7 mouse cellular contexts compared by ENCODE assay signal in the genomic region with DNA sequence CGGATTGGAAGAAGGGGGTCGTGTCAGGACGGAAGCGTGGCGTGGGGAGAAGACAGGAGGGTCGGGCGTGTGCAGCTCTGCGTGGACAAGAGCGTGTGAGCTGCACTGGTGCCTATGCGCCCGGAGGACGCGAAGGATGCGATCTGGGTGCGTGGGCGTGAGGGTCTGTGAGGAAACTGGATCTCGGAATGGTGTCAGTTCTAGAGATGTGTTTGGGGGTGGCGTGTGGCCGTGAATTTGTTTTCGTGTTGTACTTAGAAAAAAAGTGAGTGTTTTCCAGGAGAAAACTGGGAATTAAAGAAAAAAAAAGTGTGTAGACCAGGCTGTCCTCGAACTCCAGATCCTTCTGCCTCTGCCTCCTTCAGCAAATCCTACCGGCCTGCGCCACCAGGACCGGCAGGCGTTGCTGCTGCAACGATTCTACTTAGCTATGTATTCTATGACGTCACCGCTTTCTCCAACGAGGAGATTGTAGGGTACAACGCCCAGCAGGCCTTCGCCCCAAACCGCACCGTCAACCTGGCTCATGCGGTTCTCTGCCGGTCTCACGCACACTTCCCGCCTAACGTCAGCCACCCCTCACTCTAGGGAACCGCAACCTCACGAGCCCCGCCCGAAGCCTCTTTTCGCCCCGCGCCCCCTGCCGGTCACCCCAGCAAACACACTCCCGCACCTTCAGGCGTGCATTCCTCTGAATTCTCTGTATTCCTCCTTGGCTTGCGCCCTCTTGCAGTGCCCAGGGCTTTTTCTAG. TPM values are rescaled to one million over a fixed set of nuclear protein-coding genes. Genes with fewer than 3 reads are reported as not detected.
DNase-seq lines count a peak whose midpoint lies in the region; ATAC-seq lines count a peak whose summit lies in the region.
"Not testable (repeated sequence)": the region's sequence is repeated elsewhere in the genome, so short reads cannot be mapped to it uniquely, and the experiment has no call there.

No protein-coding gene starts in this region.

- H3K27ac ChIP-seq in embryonic facial prominence, embryonic 12.5 days: peak overlapping the region; percentile 83
- H3K27ac ChIP-seq in limb, embryonic 10.5 days: peak overlapping the region; percentile 79
- peak overlapping the region; percentile 72 for H3K27ac ChIP-seq in midbrain, embryonic 12.5 days (replicated peaks)

- peak overlapping the region; percentile 51 for H3K4me2 ChIP-seq in embryonic facial prominence, embryonic 12.5 days (replicated peaks)
- H3K4me2 ChIP-seq in midbrain, embryonic 12.5 days (replicated peaks): peak overlapping the region; percentile 56

- H3K4me3 ChIP-seq in embryonic facial prominence, embryonic 12.5 days: peak overlapping the region; percentile 61
- H3K4me3 ChIP-seq in limb, embryonic 10.5 days: peak overlapping the region; percentile 61
- H3K4me3 ChIP-seq in midbrain, embryonic 12.5 days: peak overlapping the region; percentile 61

- peak overlapping the region; percentile 53 for H3K9ac ChIP-seq in embryonic facial prominence, embryonic 12.5 days
- peak overlapping the region; percentile 62 for H3K9ac ChIP-seq in midbrain, embryonic 12.5 days (replicated peaks)

- not testable (repeated sequence) for H3K9me3 ChIP-seq in embryonic facial prominence, embryonic 12.5 days; limb, embryonic 10.5 days (replicated peaks); midbrain, embryonic 12.5 days

- H3K27me3 ChIP-seq in embryonic facial prominence, embryonic 12.5 days; limb, embryonic 10.5 days (ENCODE audit: low read depth, poor library complexity, severe bottlenecking); midbrain, embryonic 12.5 days: not testable (repeated sequence)

- ATAC-seq in embryonic facial prominence, embryonic 12.5 days (ENCODE audit: insufficient number of reproducible peaks, insufficient read depth, low FRiP score, low TSS enrichment): peak; percentile 31
- peak; percentile 74 for ATAC-seq in midbrain, embryonic 12.5 days (ENCODE audit: low FRiP score, low read depth)

- H3K36me3 ChIP-seq in embryonic facial prominence, embryonic 12.5 days; limb, embryonic 10.5 days; midbrain, embryonic 12.5 days: not testable (repeated sequence)

- WGBS in embryonic facial prominence, embryonic 12.5 days: under 1% methylated on average over 49 of the region's 49 CpGs
- WGBS in limb, embryonic 10.5 days: under 1% methylated on average over 49 of the region's 49 CpGs
- under 1% methylated on average over 49 of the region's 49 CpGs for WGBS in midbrain, embryonic 12.5 days

- peak; percentile 86 for DNase-seq in adrenal gland, postnatal 14 days
- DNase-seq in heart, adult 18-20 months: peak; percentile 89 to 93
- DNase-seq in kidney, adult 18-20 months: peak; percentile 92
- DNase-seq in limb, embryonic 10.5 days (ENCODE audit: low spot score): peak; percentile 93
- peak; percentile 93 for DNase-seq in skeletal muscle tissue, adult 2 months (ENCODE audit: low read depth, low spot score)

- not testable (repeated sequence) for H3K4me1 ChIP-seq in embryonic facial prominence, embryonic 12.5 days
- H3K4me1 ChIP-seq in limb, embryonic 10.5 days: peaks cover 14% of the 10 kb centered on the region
- H3K4me1 ChIP-seq in midbrain, embryonic 12.5 days: peaks cover 12% of the 10 kb centered on the region

RNA-seq across cellular contexts. Expression of gene Klrb1c, which starts 10.3 kb away (rescaled TPM):
- 0.30 and 0.68 TPM in 2 replicates for total RNA-seq in adrenal gland, postnatal 14 days (2021)
- polyA plus RNA-seq in embryonic facial prominence, embryonic 12.5 days (2016; fragmentation: Nextera tagmentation; extraction: Ambion mirVana): not detected in 2 replicates
- total RNA-seq in heart, adult 18-20 months (2021): not detected
- not detected in 2 replicates for polyA plus RNA-seq in limb, embryonic 10.5 days (2016; fragmentation: Nextera tagmentation; extraction: Ambion mirVana)
- polyA plus RNA-seq in midbrain, embryonic 12.5 days (2016; fragmentation: Nextera tagmentation; extraction: Ambion mirVana): not detected in 2 replicates

RNA-seq across cellular contexts. Expression of gene Gm44511, which starts 26.8 kb away (rescaled TPM):
- not detected in 2 replicates for total RNA-seq in adrenal gland, postnatal 14 days (2021)
- polyA plus RNA-seq in embryonic facial prominence, embryonic 12.5 days (2016; fragmentation: Nextera tagmentation; extraction: Ambion mirVana): not detected in 2 replicates
- not detected for total RNA-seq in heart, adult 18-20 months (2021)
- polyA plus RNA-seq in limb, embryonic 10.5 days (2016; fragmentation: Nextera tagmentation; extraction: Ambion mirVana): not detected in 2 replicates
- polyA plus RNA-seq in midbrain, embryonic 12.5 days (2016; fragmentation: Nextera tagmentation; extraction: Ambion mirVana): not detected in 2 replicates

RNA-seq across cellular contexts. Expression of gene Klrb1b, which starts 26.8 kb away (rescaled TPM):
- total RNA-seq in adrenal gland, postnatal 14 days (2021): 1.5 TPM in 1 of 2 replicates, not detected in the other
- not detected in 2 replicates for polyA plus RNA-seq in embryonic facial prominence, embryonic 12.5 days (2016; fragmentation: Nextera tagmentation; extraction: Ambion mirVana)
- total RNA-seq in heart, adult 18-20 months (2021): under 1 TPM; 0.21 to 0.45 TPM
- not detected in 2 replicates for polyA plus RNA-seq in limb, embryonic 10.5 days (2016; fragmentation: Nextera tagmentation; extraction: Ambion mirVana)
- polyA plus RNA-seq in midbrain, embryonic 12.5 days (2016; fragmentation: Nextera tagmentation; extraction: Ambion mirVana): not detected in 2 replicates

Comparison
In these comparisons a context has a peak if more than half of its experiments do, and no peak if none do; other contexts are left out.
1. Peak in every context shown above with its lines: DNase-seq, ATAC-seq, H3K4me3 ChIP-seq and H3K27ac ChIP-seq.